Mouse (Mus musculus) forebrain, embryonic 15.5 days (tissue): ENCODE results near the gene Lst1. TPM values are rescaled to one million over a fixed set of nuclear protein-coding genes. Genes with fewer than 3 reads are reported as not detected.
A peak's percentile ranks its signal among the peaks of the same experiment; 100 is the strongest.

Experiments used
- ATAC-seq: fragments of 200-750 bp; cut with Nextera tagmentation; replicated peaks from 2 replicates; pipeline ENCODE4 v1.8.0; 2017; ENCODE audit warnings: mild to moderate bottlenecking, moderate TSS enrichment, moderate library complexity
- H3K27ac ChIP-seq: fragments of 300-500 bp; sonication (generic); replicated peaks from 2 replicates; pipeline ENCODE4 v1.5.1; 2015; ENCODE audit warnings: mild to moderate bottlenecking, inconsistent platforms
- H3K27me3 ChIP-seq: fragments of 300-500 bp; sonication (generic); 2 replicates; pipeline ENCODE4 v1.6.1; 2015; ENCODE audit warnings: inconsistent platforms
- H3K36me3 ChIP-seq: fragments of 300-500 bp; sonication (generic); 2 replicates; pipeline ENCODE4 v1.6.1; 2015; ENCODE audit warnings: mild to moderate bottlenecking, inconsistent platforms
- H3K4me1 ChIP-seq: fragments of 300-500 bp; sonication (generic); 2 replicates; pipeline ENCODE4 v1.6.1; 2015; ENCODE audit warnings: inconsistent platforms
- H3K4me2 ChIP-seq: fragments of 300-500 bp; sonication (generic); replicated peaks from 2 replicates; pipeline ENCODE4 v1.6.1; 2015; ENCODE audit warnings: mild to moderate bottlenecking, inconsistent platforms
- H3K4me3 ChIP-seq: fragments of 300-500 bp; sonication (generic); 2 replicates; pipeline ENCODE4 v1.5.1; 2015; ENCODE audit warnings: mild to moderate bottlenecking, inconsistent platforms
- H3K9ac ChIP-seq: fragments of 300-500 bp; sonication (generic); replicated peaks from 2 replicates; pipeline ENCODE4 v1.6.1; 2015; ENCODE audit warnings: mild to moderate bottlenecking, inconsistent platforms
- H3K9me3 ChIP-seq: fragments of 300-500 bp; sonication (generic); 2 replicates; pipeline ENCODE4 v1.6.1; 2016; ENCODE audit warnings: inconsistent platforms
- WGBS: fragments of 180-500 bp; shearing (Covaris S2); methylation state at CpG from one replicate; pipeline ENCODE4 v1.1.7; 2015; ENCODE audit warnings: mixed read lengths; 5-methylcytosine and 5-hydroxymethylcytosine counted together
- polyA plus RNA-seq: library from polyadenylated mRNA; unstranded; fragments of >200 nt; fragmentation: Nextera tagmentation; extraction: Ambion mirVana; gene quantifications from 2 replicates; pipeline ENCODE4 v1.2.1, GENCODE M21; 2015

Lst1 gene
- polyA plus RNA-seq, 1 experiment from 2014 or later: 6.8 TPM

GRCm38 (mm10) chr17:35204494-35205379 lies 16.5 kb upstream of the Lst1 start, which contains the start of gene Lta:
Gene Lta (minus strand): TSS chr17:35205351.
- no peak for ATAC-seq
- 0 out of 2 replicates have a peak within 1 kb of the TSS, but pooled peaks have one; percentile 1 for H3K9ac ChIP-seq
- no peak within 1 kb of the TSS for H3K4me3 ChIP-seq
- no peaks in the 10 kb centered on the region for H3K9me3 ChIP-seq
- no peaks in the 10 kb centered on the region for H3K4me1 ChIP-seq
- WGBS: 28% methylated on average over 20 of the region's 20 CpGs
- H3K4me2 ChIP-seq: no peak within 1 kb of the TSS
- no peak within 1 kb of the TSS for H3K27ac ChIP-seq
- 0 out of 2 replicates have a peak, but pooled peaks cover 3% of the 10 kb centered on the region for H3K27me3 ChIP-seq
- H3K36me3 ChIP-seq: no peaks in the 10 kb centered on the region

- H3K4me1 ChIP-seq: no peaks in the 10 kb centered on the region
- 84% methylated on average over 4 of the region's 4 CpGs for WGBS
- H3K27ac ChIP-seq: no peak overlapping the region
- no peak overlapping the region for H3K4me3 ChIP-seq
- ATAC-seq: no peak
- H3K27me3 ChIP-seq: 0 out of 2 replicates have a peak, but pooled peaks cover 3% of the 10 kb centered on the region
- H3K9ac ChIP-seq: no peak overlapping the region
- H3K4me2 ChIP-seq: no peak overlapping the region
- no peaks in the 10 kb centered on the region for H3K9me3 ChIP-seq
- H3K36me3 ChIP-seq: no peaks in the 10 kb centered on the region
Observed at GRCm38 (mm10) chr17:35202442-35202841, 14.2 kb upstream of the Lst1 start.

- no peak within 1 kb of the TSS for H3K4me3 ChIP-seq
- H3K4me1 ChIP-seq: no peaks in the 10 kb centered on the region
- no peak within 1 kb of the TSS for H3K27ac ChIP-seq
- ATAC-seq: no peak
- H3K9me3 ChIP-seq: no peaks in the 10 kb centered on the region
- H3K36me3 ChIP-seq: no peaks in the 10 kb centered on the region
- no peak within 1 kb of the TSS for H3K9ac ChIP-seq
- H3K4me2 ChIP-seq: no peak within 1 kb of the TSS
- 54% methylated on average over 13 of the region's 13 CpGs for WGBS
- H3K27me3 ChIP-seq: peaks cover 7% of the 10 kb centered on the region; the same call in 1 of the 2 replicates
Observed at GRCm38 (mm10) chr17:35201787-35202186, 13.5 kb upstream of the Lst1 start, which contains the start of gene Tnf. Gene Tnf (minus strand): TSS chr17:35202007.

DNA sequence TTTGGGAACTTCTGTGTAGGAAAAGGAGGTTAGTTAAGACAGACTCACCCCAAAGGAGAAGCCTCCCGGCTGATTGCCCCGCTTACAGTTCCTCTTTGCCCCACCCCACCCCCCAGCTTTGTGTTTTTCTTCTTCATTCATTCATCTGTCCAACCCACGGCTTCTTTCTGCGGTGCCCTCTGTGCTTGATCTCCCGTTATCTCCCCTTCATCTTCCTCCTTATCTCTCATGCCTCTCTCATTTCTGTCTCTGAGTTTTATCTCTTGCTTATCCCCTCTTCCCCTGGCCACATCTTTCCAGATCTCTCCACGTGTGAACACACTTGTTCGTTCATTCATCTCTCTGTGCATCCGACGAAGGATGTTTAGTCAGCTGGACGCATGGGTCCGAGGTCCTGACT lies 12.9 kb upstream of the Lst1 start:
- WGBS: 85% methylated on average over 11 of the region's 11 CpGs
- no peak overlapping the region for H3K27ac ChIP-seq
- no peak for ATAC-seq
- peaks cover 2% of the 10 kb centered on the region for H3K4me1 ChIP-seq
- no peaks in the 10 kb centered on the region for H3K36me3 ChIP-seq
- no peaks in the 10 kb centered on the region for H3K9me3 ChIP-seq
- peaks cover 13% of the 10 kb centered on the region for H3K27me3 ChIP-seq
- no peak overlapping the region for H3K4me2 ChIP-seq
- no peak overlapping the region for H3K4me3 ChIP-seq
- H3K9ac ChIP-seq: no peak overlapping the region

GRCm38 (mm10) chr17:35200398-35200797 lies 12.2 kb upstream of the Lst1 start:
- peaks cover 19% of the 10 kb centered on the region for H3K27me3 ChIP-seq
- H3K4me2 ChIP-seq: no peak overlapping the region
- no peak overlapping the region for H3K27ac ChIP-seq
- WGBS: 89% methylated on average over 11 of the region's 11 CpGs
- no peaks in the 10 kb centered on the region for H3K36me3 ChIP-seq
- no peaks in the 10 kb centered on the region for H3K9me3 ChIP-seq
- ATAC-seq: no peak
- no peak overlapping the region for H3K9ac ChIP-seq
- no peak overlapping the region for H3K4me3 ChIP-seq
- peaks cover 9% of the 10 kb centered on the region for H3K4me1 ChIP-seq

- Histone ChIP-seq H3K27me3 (peaks cover 28% of the 10 kb centered on the region), H3K4me1 (peaks cover 11% of the 10 kb centered on the region), H3K4me3 (no peak overlapping the region), H3K9ac (no peak overlapping the region), H3K4me2 (no peak overlapping the region), H3K9me3 (no peaks in the 10 kb centered on the region), H3K36me3 (no peaks in the 10 kb centered on the region), H3K27ac (no peak overlapping the region)
- ATAC-seq: no peak
- WGBS: 26% methylated on average over 8 of the region's 8 CpGs
Observed at GRCm38 (mm10) chr17:35198946-35199345, 10.7 kb upstream of the Lst1 start.

DNA sequence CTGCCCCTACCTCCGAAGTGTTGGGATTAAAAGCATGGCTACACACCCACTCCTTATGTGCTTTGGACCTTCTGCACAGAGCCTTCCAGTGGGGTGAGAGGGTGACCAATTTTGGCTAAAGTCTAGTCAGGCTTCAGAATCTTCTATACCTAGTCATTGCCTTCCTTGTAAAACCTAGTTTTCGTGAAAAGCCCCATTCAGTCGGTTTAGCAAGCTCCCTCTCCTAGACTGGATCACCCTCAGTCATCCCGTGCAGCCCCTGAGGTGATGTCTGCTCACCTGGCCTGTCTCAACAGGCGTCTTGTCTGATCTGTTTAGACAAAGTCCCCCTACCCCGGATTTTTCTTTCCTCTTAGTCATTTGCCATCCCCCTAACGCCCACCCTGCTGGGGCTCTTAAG lies 9.8 kb upstream of the Lst1 start:
- H3K27ac ChIP-seq: no peak overlapping the region
- no peaks in the 10 kb centered on the region for H3K9me3 ChIP-seq
- H3K4me2 ChIP-seq: no peak overlapping the region
- no peak overlapping the region for H3K9ac ChIP-seq
- no peak overlapping the region for H3K4me3 ChIP-seq
- H3K36me3 ChIP-seq: no peaks in the 10 kb centered on the region
- ATAC-seq: no peak
- WGBS: 68% methylated on average over 7 of the region's 7 CpGs
- peaks cover 28% of the 10 kb centered on the region for H3K27me3 ChIP-seq
- H3K4me1 ChIP-seq: peaks cover 11% of the 10 kb centered on the region

DNA sequence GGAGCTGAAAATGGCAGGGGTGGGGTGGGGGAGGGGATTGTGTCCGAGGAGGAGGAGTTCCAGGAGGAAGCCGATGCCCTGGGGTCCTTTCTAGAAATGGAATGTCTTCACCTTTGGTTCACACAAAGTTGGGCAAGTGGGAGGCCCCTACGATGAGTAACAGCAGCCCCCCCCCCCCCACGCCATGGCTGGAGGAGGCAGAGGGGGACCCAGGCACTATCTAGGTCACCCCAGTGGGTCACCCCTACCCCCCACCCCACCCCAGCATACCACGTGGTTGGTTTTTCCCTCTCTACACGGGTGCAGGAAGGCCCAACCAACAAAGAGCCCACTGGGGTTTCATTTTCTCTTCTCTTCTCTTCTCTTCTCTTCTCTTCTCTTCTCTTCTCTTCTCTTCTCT lies 8.9 kb upstream of the Lst1 start:
- H3K4me1 ChIP-seq: peaks cover 11% of the 10 kb centered on the region
- H3K36me3 ChIP-seq: no peaks in the 10 kb centered on the region

DNA sequence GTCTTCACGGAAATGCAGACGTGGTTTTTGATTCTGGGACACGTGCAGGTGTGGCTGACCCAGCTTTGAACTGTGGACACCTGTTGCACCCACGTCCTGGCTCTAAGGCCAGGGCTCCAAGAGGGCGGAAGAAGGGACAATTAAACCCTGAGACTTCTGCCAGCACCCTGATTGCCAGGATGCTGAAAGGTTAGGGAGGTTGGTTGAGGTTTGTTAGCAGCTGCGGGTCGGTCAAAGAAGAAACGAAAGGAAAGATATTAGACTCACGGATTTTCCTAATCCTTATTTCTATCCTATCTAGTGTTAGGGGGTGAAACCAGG lies 8.0 kb upstream of the Lst1 start:
- peak overlapping the region; percentile 66 for H3K4me2 ChIP-seq
- WGBS: 40% methylated on average over 9 of the region's 9 CpGs
- peak overlapping the region; percentile 39 for H3K4me3 ChIP-seq
- no peaks in the 10 kb centered on the region for H3K36me3 ChIP-seq
- H3K9me3 ChIP-seq: no peaks in the 10 kb centered on the region
- no peak for ATAC-seq
- H3K27me3 ChIP-seq: peaks cover 25% of the 10 kb centered on the region
- H3K9ac ChIP-seq: no peak overlapping the region
- H3K4me1 ChIP-seq: peaks cover 11% of the 10 kb centered on the region
- no peak overlapping the region for H3K27ac ChIP-seq

More for the DNA sequence above, 8.9 kb upstream of the Lst1 start:
- no peak overlapping the region for H3K9ac ChIP-seq
- H3K4me2 ChIP-seq: no peak overlapping the region
- H3K9me3 ChIP-seq: no peaks in the 10 kb centered on the region
- ATAC-seq: no peak
- 49% methylated on average over 6 of the region's 6 CpGs for WGBS
- H3K27me3 ChIP-seq: peaks cover 28% of the 10 kb centered on the region
- H3K27ac ChIP-seq: no peak overlapping the region
- H3K4me3 ChIP-seq: no peak overlapping the region

DNA sequence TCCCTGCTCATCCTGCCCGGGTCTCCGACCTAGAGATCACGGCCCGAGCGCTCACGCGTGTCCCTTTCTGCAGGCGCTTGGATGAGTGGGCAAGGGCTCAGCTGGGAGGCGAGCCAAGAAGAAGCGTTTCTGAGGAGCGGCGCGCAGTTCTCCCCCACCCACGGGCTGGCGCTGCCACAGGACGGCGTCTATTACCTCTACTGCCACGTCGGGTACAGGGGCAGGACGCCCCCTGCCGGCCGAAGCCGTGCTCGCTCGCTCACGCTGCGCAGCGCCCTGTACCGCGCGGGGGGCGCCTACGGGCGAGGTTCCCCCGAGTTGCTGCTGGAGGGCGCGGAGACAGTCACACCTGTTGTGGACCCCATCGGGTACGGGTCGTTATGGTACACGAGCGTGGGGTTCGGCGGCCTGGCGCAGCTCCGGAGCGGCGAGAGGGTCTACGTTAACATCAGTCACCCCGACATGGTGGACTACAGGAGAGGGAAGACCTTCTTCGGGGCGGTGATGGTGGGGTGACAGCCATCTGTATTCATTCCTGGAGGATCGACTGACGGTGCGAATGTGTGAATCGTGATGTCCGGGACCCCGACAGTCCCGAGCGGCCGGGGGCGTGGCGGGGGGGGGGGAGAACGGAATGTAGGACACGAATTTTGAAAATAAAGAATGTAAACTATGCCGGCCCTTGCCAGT lies 7.5 kb upstream of the Lst1 start:
- peaks cover 25% of the 10 kb centered on the region for H3K27me3 ChIP-seq
- H3K4me3 ChIP-seq: peak overlapping the region; percentile 39
- 0 out of 2 replicates have a peak overlapping the region, but pooled peaks have one; percentile 32 for H3K9ac ChIP-seq
- H3K4me2 ChIP-seq: peak overlapping the region; percentile 66
- peaks cover 11% of the 10 kb centered on the region for H3K4me1 ChIP-seq
- H3K27ac ChIP-seq: no peak overlapping the region
- ATAC-seq: peak; percentile 80
- no peaks in the 10 kb centered on the region for H3K9me3 ChIP-seq
- no peaks in the 10 kb centered on the region for H3K36me3 ChIP-seq
- 2% methylated on average over 66 of the region's 66 CpGs for WGBS

DNA sequence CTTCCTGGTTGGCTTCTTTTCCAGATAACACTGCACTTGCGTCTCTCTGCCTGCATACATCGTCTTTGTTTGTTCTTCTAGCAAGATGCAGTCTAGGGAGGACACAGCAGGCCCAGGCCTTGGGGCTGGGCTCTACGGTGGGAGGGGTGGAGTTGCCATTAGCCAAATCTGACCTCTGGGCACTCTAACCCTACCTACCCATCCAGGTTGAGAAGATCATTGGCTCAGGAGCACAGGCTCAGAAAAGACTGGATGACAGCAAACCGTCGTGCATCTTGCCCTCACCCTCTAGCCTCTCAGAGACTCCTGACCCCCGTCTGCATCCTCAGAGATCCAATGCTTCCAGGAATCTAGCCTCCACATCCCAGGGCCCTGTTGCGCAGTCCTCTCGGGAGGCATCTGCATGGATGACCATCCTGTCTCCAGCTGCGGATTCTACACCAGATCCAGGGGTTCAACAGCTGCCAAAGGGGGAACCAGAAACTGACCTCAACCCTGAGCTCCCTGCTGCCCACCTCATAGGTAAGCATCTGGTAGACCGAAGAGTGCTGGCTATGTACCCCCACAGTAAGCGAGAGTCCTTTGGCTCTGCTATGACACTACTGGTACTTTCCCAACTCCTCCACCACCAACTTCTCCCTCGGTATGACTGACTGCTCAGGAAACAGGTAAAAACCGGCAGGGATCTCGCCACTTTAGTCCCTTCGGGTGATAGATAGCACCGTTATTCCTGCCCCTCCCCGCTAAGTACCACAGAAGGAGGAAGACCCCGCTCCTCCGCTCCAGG lies 6.8 kb upstream of the Lst1 start:
- H3K4me1 ChIP-seq: peaks cover 11% of the 10 kb centered on the region
- peak overlapping the region; percentile 66 for H3K4me2 ChIP-seq
- no peaks in the 10 kb centered on the region for H3K9me3 ChIP-seq
- ATAC-seq: 0 out of 2 replicates have a peak, but pooled peaks have one; percentile 16
- no peaks in the 10 kb centered on the region for H3K36me3 ChIP-seq
- H3K27ac ChIP-seq: no peak overlapping the region
- WGBS: 51% methylated on average over 19 of the region's 19 CpGs
- H3K4me3 ChIP-seq: peak overlapping the region; percentile 39
- H3K9ac ChIP-seq: 0 out of 2 replicates have a peak overlapping the region, but pooled peaks have one; percentile 32
- H3K27me3 ChIP-seq: peaks cover 25% of the 10 kb centered on the region
